Mouse (Mus musculus): Measurements from ENCODE around the gene N4bp1.

DNA sequence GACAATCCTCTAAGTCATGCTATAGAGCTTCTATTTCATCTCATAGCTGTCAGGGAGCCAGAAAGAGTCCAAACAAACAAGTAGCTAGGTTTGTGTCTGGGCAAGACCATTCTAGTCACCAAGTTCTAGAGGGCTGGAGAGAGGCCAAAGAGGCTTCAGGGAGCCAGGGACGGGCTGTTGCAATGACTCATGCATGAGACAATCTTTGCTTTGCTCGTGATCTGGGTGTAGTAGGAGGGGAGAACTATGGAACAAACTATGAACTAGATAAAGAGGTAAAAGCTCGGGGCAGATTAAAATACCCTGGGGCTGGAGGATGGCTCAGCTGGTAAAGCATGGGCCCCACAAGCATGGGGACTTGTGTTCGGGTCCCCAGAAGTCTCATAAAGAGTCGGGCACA lies 116.6 kb downstream of the N4bp1 start:
- TF ChIP-seq CTCF (IDR thresholded peaks at IDR 0.05; ENCODE audit: control insufficient read depth, insufficient read depth, insufficient replicate concordance, low read depth, low read length) (no peak), POLR2A (IDR thresholded peaks at IDR 0.05; ENCODE audit: control insufficient read depth, low read depth, low read length) (no peak)
